Mouse (Mus musculus): ENCODE data around the gene Tcf20. TPM values are rescaled to one million over a fixed set of nuclear protein-coding genes. Genes with fewer than 3 reads are reported as not detected.

The Tcf20 gene
- 18.6 TPM for polyA plus RNA-seq (2014; fragmentation: Illumina TruSeq; extraction: RNeasy Lipid Tissue Mini Kit (QIAGEN cat#74804); ENCODE audit: low read depth, low replicate concordance)

DNA sequence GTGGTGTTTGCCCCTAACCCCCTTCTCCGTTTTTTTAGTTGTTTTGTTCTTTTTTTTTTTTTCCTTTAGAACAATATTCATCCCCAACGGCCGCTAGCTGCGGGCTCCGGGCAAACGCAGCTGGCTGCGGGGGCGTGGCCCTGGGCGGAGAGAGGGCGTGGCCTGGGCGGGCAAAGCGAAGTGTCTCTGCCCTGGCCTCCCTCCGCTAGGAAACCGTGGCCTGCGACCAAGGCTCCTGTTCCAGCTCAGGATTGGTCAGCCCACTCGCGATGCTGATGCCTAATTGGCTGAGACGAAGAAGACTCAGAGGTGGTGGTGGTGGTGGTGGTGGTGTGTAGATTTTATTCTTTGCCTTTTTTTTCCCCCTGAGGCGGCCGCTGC is at the start of gene Tcf20:
Gene Tcf20 (minus strand): TSS at position 141 of the 381 bp plus-strand sequence.

DNA sequence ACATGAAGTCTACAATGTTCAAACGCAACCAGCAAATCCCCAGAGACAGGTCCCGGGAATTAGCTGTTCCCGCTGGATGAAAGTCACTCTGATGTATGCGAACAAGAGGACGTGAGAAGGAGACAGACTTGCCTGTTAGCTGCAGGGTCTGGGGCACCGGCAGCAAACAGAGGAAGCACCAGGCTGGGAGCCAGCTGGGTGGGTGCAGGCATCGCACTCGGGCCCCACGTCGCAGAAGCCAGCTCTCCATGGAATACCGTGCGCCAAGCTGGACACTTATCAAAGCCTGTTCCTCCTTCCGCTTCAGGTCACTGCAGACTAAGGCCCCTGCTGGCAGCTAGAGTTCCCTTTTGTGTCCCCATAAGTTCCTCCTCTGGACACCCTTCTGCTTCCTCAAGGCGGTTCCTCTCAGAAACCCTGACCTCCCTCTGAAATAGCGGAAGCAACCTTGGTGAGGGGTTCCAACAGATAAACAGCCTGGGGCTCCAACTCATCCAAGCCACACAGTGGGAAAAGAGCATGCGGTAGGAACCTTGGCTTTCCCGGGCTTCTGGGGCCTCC is 45.4 kb upstream of the Tcf20 start, which contains the start of gene Nfam1:
Gene Nfam1 (minus strand): TSS at position 326 of the 561 bp plus-strand sequence.

DNA sequence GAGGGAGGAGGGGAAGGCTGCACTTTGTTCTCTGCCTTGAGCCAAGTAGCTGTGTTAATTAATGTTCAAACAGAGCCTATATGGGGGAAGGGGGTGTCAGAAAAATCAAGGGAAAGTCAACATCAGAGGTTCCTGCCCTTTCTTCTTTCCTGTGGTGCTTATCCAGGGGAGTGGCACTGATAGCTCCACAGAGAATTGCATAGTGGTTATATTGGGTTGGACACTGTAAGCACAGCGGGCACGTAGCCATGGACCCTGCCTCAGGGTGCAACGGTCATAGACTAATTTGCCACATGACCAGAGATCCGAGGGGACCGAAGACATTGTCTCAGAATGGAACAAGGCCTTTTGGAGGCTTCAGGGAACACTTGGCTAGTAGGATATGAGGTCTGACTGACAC is 193.4 kb downstream of the Tcf20 start, which contains the start of gene Cyp2d26:
Gene Cyp2d26 (minus strand): TSS at position 18 of the 400 bp plus-strand sequence.

DNA sequence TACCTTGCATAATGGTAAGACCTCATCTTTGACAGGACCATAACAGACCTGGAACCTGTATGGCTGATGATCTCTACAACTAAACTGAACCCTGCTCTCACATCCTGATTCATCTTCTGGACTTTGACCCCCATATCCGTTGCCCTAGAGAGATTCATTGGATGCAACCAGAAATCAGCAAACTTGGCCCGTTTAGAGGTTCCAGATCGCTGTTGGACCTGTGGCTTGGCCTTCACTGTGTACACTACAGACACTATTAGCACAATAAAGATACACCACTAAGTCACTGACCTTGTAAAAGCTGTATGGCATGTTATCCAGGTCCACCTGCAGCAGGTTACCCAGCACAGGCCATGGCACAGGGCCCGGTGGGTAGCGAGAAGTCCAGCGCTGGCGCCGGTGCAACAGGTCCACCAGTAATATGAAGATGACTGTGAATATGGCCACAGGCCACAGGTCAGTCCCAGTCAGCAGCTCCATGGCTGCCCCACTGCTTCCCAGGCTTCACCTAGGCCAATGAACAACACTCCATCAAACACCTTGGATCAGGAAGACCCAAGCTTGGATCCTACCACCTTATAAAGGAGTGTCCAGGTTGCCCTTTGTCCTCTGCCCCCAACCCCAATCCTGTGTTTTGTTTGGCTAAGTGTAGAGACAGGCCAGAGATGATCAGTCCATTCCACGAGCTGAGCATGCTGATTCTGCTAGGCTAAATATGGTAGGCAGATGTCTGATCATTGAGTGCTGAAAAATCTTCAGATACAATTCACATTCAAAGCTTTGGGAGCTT is 223.8 kb downstream of the Tcf20 start, which contains the start of gene Cyp2d40:
Gene Cyp2d40 (minus strand): TSS at position 553 of the 790 bp plus-strand sequence.

Other genes with a start within 250 kb of the Tcf20 start
- not detected for gene Cyp2d40, start 223.7 kb downstream of the Tcf20 start, polyA plus RNA-seq (2014; fragmentation: Illumina TruSeq; extraction: RNeasy Lipid Tissue Mini Kit (QIAGEN cat#74804); ENCODE audit: low read depth, low replicate concordance)
- gene Cyp2d26, start 193.6 kb downstream of the Tcf20 start, polyA plus RNA-seq (2014; fragmentation: Illumina TruSeq; extraction: RNeasy Lipid Tissue Mini Kit (QIAGEN cat#74804); ENCODE audit: low read depth, low replicate concordance) = 3.8 TPM
- gene Nfam1, start 45.4 kb upstream of the Tcf20 start, polyA plus RNA-seq (2014; fragmentation: Illumina TruSeq; extraction: RNeasy Lipid Tissue Mini Kit (QIAGEN cat#74804); ENCODE audit: low read depth, low replicate concordance) = 0.63 TPM
- 18.7 TPM for gene Serhl, start 101.6 kb upstream of the Tcf20 start, polyA plus RNA-seq (2014; fragmentation: Illumina TruSeq; extraction: RNeasy Lipid Tissue Mini Kit (QIAGEN cat#74804); ENCODE audit: low read depth, low replicate concordance)
- gene Rrp7a, start 134.9 kb upstream of the Tcf20 start, polyA plus RNA-seq (2014; fragmentation: Illumina TruSeq; extraction: RNeasy Lipid Tissue Mini Kit (QIAGEN cat#74804); ENCODE audit: low read depth, low replicate concordance) = 0.82 TPM
- gene Poldip3, start 161.5 kb upstream of the Tcf20 start, polyA plus RNA-seq (2014; fragmentation: Illumina TruSeq; extraction: RNeasy Lipid Tissue Mini Kit (QIAGEN cat#74804); ENCODE audit: low read depth, low replicate concordance) = 20.6 TPM
- 37.9 TPM for gene Cyb5r3, start 184.7 kb upstream of the Tcf20 start, polyA plus RNA-seq (2014; fragmentation: Illumina TruSeq; extraction: RNeasy Lipid Tissue Mini Kit (QIAGEN cat#74804); ENCODE audit: low read depth, low replicate concordance)